Mouse (Mus musculus) effector memory CD4-positive, alpha-beta T cell, adult 7 months (primary cell): ENCODE data around the gene Sgpl1. TPM values are rescaled to one million over a fixed set of nuclear protein-coding genes. Genes with fewer than 3 reads are reported as not detected.

Source experiments
- polyA plus RNA-seq: library from polyadenylated mRNA; unstranded; fragments of 100-300 nt; shearing (Covaris generic); gene quantifications from one replicate; pipeline ENCODE4 v1.2.1, GENCODE M21; 2017

Gene Sgpl1
- 75.5 TPM for polyA plus RNA-seq

GRCm38 (mm10) chr10:61147157-61148040 is at the start of gene Sgpl1:
Sgpl1 (minus strand) TSS chr10:61147703.

DNA sequence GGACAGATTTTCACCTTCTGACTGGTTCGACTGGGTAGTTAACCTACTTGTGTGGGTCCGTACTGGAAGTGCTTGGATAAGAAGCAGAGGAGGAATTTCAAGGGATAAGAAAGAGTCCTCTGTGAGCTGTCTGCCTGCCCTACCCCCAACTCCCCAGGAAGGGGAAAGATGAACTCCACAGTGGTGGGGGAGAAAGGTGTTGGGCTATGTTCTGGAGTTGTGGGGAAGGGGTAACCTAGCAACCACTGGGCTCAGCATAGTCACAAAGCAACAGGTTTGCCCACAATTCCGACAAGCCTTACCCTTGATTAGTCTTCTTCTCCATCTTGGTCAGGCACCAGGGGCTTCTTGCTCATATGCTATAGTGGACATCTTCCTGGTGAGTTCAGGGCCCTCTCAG is 24.2 kb upstream of the Sgpl1 start, which contains the start of gene Tbata:
Tbata (plus strand) TSS at position 301 of the 400 bp plus-strand sequence.

GRCm38 (mm10) chr10:61089170-61090142 is 58.0 kb downstream of the Sgpl1 start, which contains the start of gene Pcbd1:
Pcbd1 (plus strand) TSS chr10:61089331.

Other genes starting within 250 kb of the Sgpl1 start
- gene Pcbd1, start 58.4 kb downstream of the Sgpl1 start, polyA plus RNA-seq, result 0.83 TPM
- not detected for gene Tbata, start 24.3 kb upstream of the Sgpl1 start, polyA plus RNA-seq
- gene Adamts14, start 125.7 kb upstream of the Sgpl1 start, polyA plus RNA-seq, result 0.40 TPM
- gene Prf1, start 150.1 kb upstream of the Sgpl1 start, polyA plus RNA-seq, result 83.4 TPM
- gene Pald1, start 235.8 kb upstream of the Sgpl1 start, polyA plus RNA-seq, result not detected